Mouse (Mus musculus): ENCODE data around the gene Golga5.

- TF ChIP-seq CTCF (IDR thresholded peaks at IDR 0.05; ENCODE audit: low read depth) = no peak
- no peak for TF ChIP-seq EP300 (optimal IDR thresholded peaks at IDR 0.05)
These were observed 55.3 kb downstream of the Golga5 start for GRCm38 (mm10) chr12:102524216-102524615.

Measured in stomach, postnatal 0 days (tissue).